Mouse (Mus musculus) lung, embryonic 16.5 days (tissue): ENCODE data around the gene Tpgs1. TPM values are rescaled to one million over a fixed set of nuclear protein-coding genes. Genes with fewer than 3 reads are reported as not detected.

Source experiments
- ATAC-seq: fragments of 200-750 bp; cut with Nextera tagmentation; 2 replicates; pipeline ENCODE4 v1.8.0; 2017; ENCODE audit warnings: low read depth, mild to moderate bottlenecking, moderate library complexity
- H3K27ac ChIP-seq: fragments of 300-500 bp; sonication (generic); 2 replicates; pipeline ENCODE4 v1.5.1; 2014; ENCODE audit warnings: mild to moderate bottlenecking, control low read depth, low read length
- H3K27me3 ChIP-seq: fragments of 300-500 bp; sonication (generic); 2 replicates; pipeline ENCODE4 v1.6.1; 2014; ENCODE audit warnings: low read depth, low read length, mixed read lengths; ENCODE audit not compliant: control insufficient read depth, insufficient read depth
- H3K36me3 ChIP-seq: fragments of 300-500 bp; sonication (generic); 2 replicates; pipeline ENCODE4 v1.6.1; 2014; ENCODE audit warnings: low read length; ENCODE audit not compliant: control insufficient read depth, insufficient read depth
- H3K4me1 ChIP-seq: fragments of 300-500 bp; sonication (generic); replicated peaks from 2 replicates; pipeline ENCODE4 v1.6.1; 2014; ENCODE audit warnings: low read length, mixed read lengths; ENCODE audit not compliant: control insufficient read depth, insufficient read depth
- H3K4me2 ChIP-seq: fragments of 300-500 bp; sonication (generic); 2 replicates; pipeline ENCODE4 v1.6.1; 2014; ENCODE audit warnings: low read depth, low read length, control low read depth
- H3K4me3 ChIP-seq: fragments of 300-500 bp; sonication (generic); 2 replicates; pipeline ENCODE4 v1.5.1; 2014; ENCODE audit warnings: mild to moderate bottlenecking, low read length, control low read depth
- H3K9ac ChIP-seq: fragments of 300-500 bp; sonication (generic); 2 replicates; pipeline ENCODE4 v1.6.1; 2014; ENCODE audit warnings: low read length, control low read depth
- H3K9me3 ChIP-seq: fragments of 300-500 bp; sonication (generic); 2 replicates; pipeline ENCODE4 v1.6.1; 2016; ENCODE audit warnings: low read length; ENCODE audit not compliant: control insufficient read depth
- WGBS: fragments of 180-500 bp; shearing (Covaris S2); extraction: QIAGEN DNeasy Blood & Tissue Kit; methylation state at CpG from one replicate; pipeline ENCODE4 v1.1.7; 2014; 5-methylcytosine and 5-hydroxymethylcytosine counted together
- polyA plus RNA-seq: library from polyadenylated mRNA; unstranded; fragments of >200 nt; fragmentation: Nextera tagmentation; extraction: Ambion mirVana; gene quantifications from 2 replicates; pipeline ENCODE4 v1.2.1, GENCODE M21; 2015

The Tpgs1 gene
- 57.5 and 58.3 TPM in 2 replicates for polyA plus RNA-seq

DNA sequence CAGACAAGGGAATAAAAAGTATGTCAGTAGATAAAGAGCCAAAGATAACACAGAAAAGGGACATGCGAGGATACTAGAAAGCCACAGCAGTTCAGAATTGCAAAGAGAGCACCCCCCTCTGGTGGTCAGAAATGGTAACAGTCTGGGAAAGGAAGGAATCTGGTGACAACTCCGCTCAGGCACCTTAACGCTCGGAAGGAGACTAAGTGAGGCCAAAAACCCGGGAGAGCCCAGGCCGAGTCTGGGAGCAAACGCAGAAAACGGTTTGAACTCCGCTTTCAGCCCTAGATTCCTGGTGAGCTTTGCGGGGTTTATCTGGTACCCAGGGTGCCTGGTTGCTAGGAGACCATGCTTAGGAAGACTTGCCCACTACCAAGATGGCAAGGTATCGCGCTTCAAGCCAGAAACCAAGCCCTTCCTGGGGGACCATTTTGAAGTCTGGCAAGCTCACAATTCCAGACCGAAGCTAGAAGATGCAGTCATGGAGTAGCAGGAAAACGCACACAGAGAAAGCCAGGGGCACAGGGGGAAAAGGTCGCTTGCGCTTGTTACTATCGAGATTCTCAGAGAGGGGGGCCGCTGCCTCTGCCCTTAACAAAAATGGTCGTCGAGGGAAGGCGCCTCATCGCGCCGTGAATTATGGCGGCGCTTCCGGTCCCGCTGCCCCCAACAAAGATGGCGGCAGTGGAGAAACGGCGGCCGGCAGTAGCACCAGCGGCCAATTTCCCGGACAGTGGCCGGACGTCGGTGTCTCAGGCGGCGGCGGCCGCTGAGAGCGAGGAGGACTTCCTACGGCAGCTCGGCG lies at the start of gene Tpgs1:
TSS of gene Tpgs1 (plus strand) at position 599 of the 805 bp plus-strand sequence.
- Histone ChIP-seq H3K4me3 (peak within 1 kb of the TSS; percentile 69), H3K9me3 (no peaks in the 10 kb centered on the region), H3K4me1 (peaks cover 13% of the 10 kb centered on the region), H3K4me2 (peak within 1 kb of the TSS; percentile 88), H3K36me3 (no peaks in the 10 kb centered on the region), H3K9ac (peak within 1 kb of the TSS; percentile 79), H3K27ac (peak within 1 kb of the TSS; percentile 72), H3K27me3 (no peaks in the 10 kb centered on the region)
- under 1% methylated on average over 45 of the region's 45 CpGs for WGBS
- ATAC-seq, result peak; percentile 84

GRCm38 (mm10) chr10:79623950-79624349 lies 45.2 kb upstream of the Tpgs1 start:
- Histone ChIP-seq H3K4me1 (no peaks in the 10 kb centered on the region), H3K9me3 (no peaks in the 10 kb centered on the region), H3K9ac (no peak overlapping the region), H3K4me2 (no peak overlapping the region), H3K4me3 (no peak overlapping the region), H3K27ac (no peak overlapping the region), H3K27me3 (no peaks in the 10 kb centered on the region), H3K36me3 (no peaks in the 10 kb centered on the region)
- WGBS, result 55% methylated on average over 12 of the region's 12 CpGs
- ATAC-seq, result no peak

- no peak for ATAC-seq
- Histone ChIP-seq H3K27ac (no peak overlapping the region), H3K9me3 (no peaks in the 10 kb centered on the region), H3K4me1 (no peaks in the 10 kb centered on the region), H3K27me3 (no peaks in the 10 kb centered on the region), H3K36me3 (no peaks in the 10 kb centered on the region), H3K4me2 (no peak overlapping the region), H3K4me3 (no peak overlapping the region), H3K9ac (no peak overlapping the region)
- WGBS, result 64% methylated on average over 9 of the region's 9 CpGs
Measured at GRCm38 (mm10) chr10:79625398-79625797, 43.8 kb upstream of the Tpgs1 start.

DNA sequence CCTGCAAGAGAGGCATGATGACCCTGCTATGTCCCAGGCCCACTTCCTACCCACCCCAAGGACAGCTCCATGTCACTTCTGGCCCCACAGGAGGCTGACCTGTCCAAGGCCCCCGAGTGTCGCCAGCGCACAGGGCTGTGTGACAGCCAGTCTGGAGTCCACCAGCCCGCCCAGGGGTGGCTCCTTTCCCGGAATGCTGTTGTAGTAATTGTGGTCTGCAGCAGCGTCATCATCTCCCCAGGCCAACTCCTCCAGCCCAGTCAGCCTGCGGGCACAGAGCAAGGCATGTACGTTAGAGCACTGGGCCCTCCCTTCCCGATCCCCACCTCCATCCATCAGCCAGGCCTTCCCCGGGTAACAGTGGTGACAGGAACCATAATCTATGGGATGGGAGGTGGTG lies 43.0 kb upstream of the Tpgs1 start:
- WGBS, result 80% methylated on average over 10 of the region's 10 CpGs
- H3K9me3 ChIP-seq, result no peaks in the 10 kb centered on the region
- no peaks in the 10 kb centered on the region for H3K27me3 ChIP-seq
- no peak overlapping the region for H3K4me2 ChIP-seq
- H3K4me3 ChIP-seq, result no peak overlapping the region
- H3K36me3 ChIP-seq, result no peaks in the 10 kb centered on the region
- no peak overlapping the region for H3K9ac ChIP-seq
- no peak overlapping the region for H3K27ac ChIP-seq
- no peaks in the 10 kb centered on the region for H3K4me1 ChIP-seq
- ATAC-seq, result 0 out of 2 replicates have a peak, but pooled peaks have one; percentile 13

DNA sequence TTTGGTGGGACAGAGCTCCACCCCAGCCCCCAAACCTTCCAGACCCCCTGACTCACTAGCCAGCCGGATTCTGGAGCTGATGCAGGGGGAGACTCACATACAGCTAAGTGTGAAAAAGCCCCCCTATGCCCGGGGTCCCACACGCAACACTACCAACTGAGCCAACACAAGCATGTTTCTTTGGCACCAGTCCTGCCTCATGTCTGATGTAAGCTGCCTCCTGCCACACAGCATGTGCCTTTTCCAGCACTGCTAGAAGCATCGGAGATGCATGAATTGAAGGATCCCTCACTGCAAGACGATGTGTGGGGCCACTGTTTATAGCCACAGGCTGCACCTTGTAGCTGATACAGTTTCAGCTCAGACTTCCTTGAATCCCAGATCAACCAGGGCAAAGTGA lies 40.8 kb upstream of the Tpgs1 start:
- Histone ChIP-seq H3K9ac (no peak overlapping the region), H3K4me1 (no peaks in the 10 kb centered on the region), H3K27ac (no peak overlapping the region), H3K9me3 (no peaks in the 10 kb centered on the region), H3K4me3 (no peak overlapping the region), H3K36me3 (no peaks in the 10 kb centered on the region), H3K27me3 (no peaks in the 10 kb centered on the region), H3K4me2 (no peak overlapping the region)
- 69% methylated on average over 5 of the region's 5 CpGs for WGBS
- ATAC-seq, result no peak

- Histone ChIP-seq H3K27me3 (no peaks in the 10 kb centered on the region), H3K36me3 (no peaks in the 10 kb centered on the region), H3K4me1 (no peaks in the 10 kb centered on the region), H3K27ac (no peak overlapping the region), H3K9ac (no peak overlapping the region), H3K4me2 (no peak overlapping the region), H3K4me3 (no peak overlapping the region), H3K9me3 (no peaks in the 10 kb centered on the region)
- ATAC-seq, result no peak
- 67% methylated on average over 4 of the region's 4 CpGs for WGBS
Measured at GRCm38 (mm10) chr10:79631432-79631831, 37.7 kb upstream of the Tpgs1 start.

GRCm38 (mm10) chr10:79633006-79633777 lies 36.0 kb upstream of the Tpgs1 start:
- no peak overlapping the region for H3K4me3 ChIP-seq
- no peaks in the 10 kb centered on the region for H3K9me3 ChIP-seq
- no peak for ATAC-seq
- 75% methylated on average over 17 of the region's 17 CpGs for WGBS
- H3K4me2 ChIP-seq, result no peak overlapping the region
- no peak overlapping the region for H3K27ac ChIP-seq
- no peak overlapping the region for H3K9ac ChIP-seq
- no peaks in the 10 kb centered on the region for H3K36me3 ChIP-seq
- H3K4me1 ChIP-seq, result peaks cover 5% of the 10 kb centered on the region; the same call in 1 of the 2 replicates
- H3K27me3 ChIP-seq, result peaks cover 16% of the 10 kb centered on the region

DNA sequence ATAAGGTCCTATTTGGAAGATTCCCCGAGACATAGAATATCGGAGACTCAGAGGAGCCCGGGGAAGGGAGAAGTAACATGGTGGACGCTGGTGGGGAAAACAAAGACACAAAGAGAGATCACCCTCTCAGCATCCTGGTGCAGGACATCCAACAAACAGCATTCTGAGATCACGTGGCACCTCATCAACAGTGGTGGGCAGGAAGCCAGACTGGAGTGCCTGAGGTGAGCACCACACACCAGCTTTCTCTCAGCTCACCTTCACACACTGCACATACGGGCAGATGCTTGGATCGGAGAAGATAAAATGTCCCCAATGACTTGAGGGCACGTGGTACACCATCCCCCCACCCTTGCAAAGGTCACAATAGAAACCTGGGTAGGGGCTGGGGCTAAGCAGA lies 32.9 kb upstream of the Tpgs1 start:
- Histone ChIP-seq H3K4me3 (no peak overlapping the region), H3K27me3 (peaks cover 37% of the 10 kb centered on the region), H3K9me3 (no peaks in the 10 kb centered on the region), H3K27ac (no peak overlapping the region), H3K36me3 (no peaks in the 10 kb centered on the region), H3K4me1 (peaks cover 13% of the 10 kb centered on the region), H3K9ac (no peak overlapping the region), H3K4me2 (no peak overlapping the region)
- ATAC-seq, result no peak
- 75% methylated on average over 8 of the region's 8 CpGs for WGBS
